Mouse (Mus musculus) kidney, adult 2 months (tissue): ENCODE data around the gene Maml2.

Experiments used
- CTCF ChIP-seq: fragments of 200-500 bp; conservative IDR thresholded peaks from 2 replicates; pipeline ENCODE4 v1.5.1; 2011; ENCODE audit warnings: low read depth, mild to moderate bottlenecking, control low read depth, low read length, moderate library complexity, mixed read lengths; ENCODE audit not compliant: insufficient read depth, insufficient read length
- POLR2A ChIP-seq: fragments of 200-500 bp; IDR thresholded peaks from one replicate; pipeline ENCODE4 v1.6.1; 2011; ENCODE audit warnings: low read depth, low read length, control low read depth

GRCm38 (mm10) chr9:13515976-13516375 is 218.2 kb downstream of the Maml2 start:
- no peak for TF ChIP-seq CTCF
- TF ChIP-seq POLR2A = no peak
